Mouse (Mus musculus) MEL (cell line): ENCODE results near the gene Aldoc. TPM values are rescaled to one million over a fixed set of nuclear protein-coding genes. Genes with fewer than 3 reads are reported as not detected.

ENCODE experiments used
- DNase-seq: peaks from one replicate; pipeline ENCODE4 v3.0.0; 2011; ENCODE audit warnings: low read depth, low spot score
- H3K27ac ChIP-seq: 2 replicates; pipeline ENCODE4 v1.5.1; 2012; ENCODE audit warnings: low read depth, mild to moderate bottlenecking, control low read depth, low read length, moderate library complexity; ENCODE audit not compliant: control insufficient read depth
- H3K27me3 ChIP-seq, 2 experiments: fragments of 150-350 bp in 1 of 2; sonication (generic) in 1 of 2; 2 replicates each; pipeline ENCODE4 v1.6.1; 2012; ENCODE audit warnings: low read length in 2 of 2, mild to moderate bottlenecking in 2 of 2, improper control_type of control experiment in 1 of 2, moderate library complexity in 1 of 2; ENCODE audit not compliant: insufficient read depth in 2 of 2, control insufficient read depth in 1 of 2
- H3K36me3 ChIP-seq, 2 experiments: 2 replicates each; pipeline ENCODE4 v1.6.1; 2012 to 2014; ENCODE audit warnings: low read length in 2 of 2, improper control_type of control experiment in 1 of 2, inconsistent platforms in 1 of 2, mild to moderate bottlenecking in 1 of 2; ENCODE audit not compliant: insufficient read depth in 2 of 2, control insufficient read depth in 1 of 2
- H3K4me1 ChIP-seq, 2 experiments: fragments of 150-350 bp in 1 of 2; sonication (generic) in 1 of 2; 2 replicates each; pipeline ENCODE4 v1.6.1; 2012; ENCODE audit warnings: low read length in 2 of 2, improper control_type of control experiment in 1 of 2, mild to moderate bottlenecking in 1 of 2; ENCODE audit not compliant: insufficient read depth in 2 of 2, control insufficient read depth in 1 of 2
- H3K4me3 ChIP-seq, 2 experiments: fragments of 150-350 bp in 1 of 2; sonication (generic) in 1 of 2; 2 replicates each; pipeline ENCODE4 v1.5.1; 2012; ENCODE audit warnings: low read depth in 2 of 2, low read length in 2 of 2, mild to moderate bottlenecking in 2 of 2, moderate library complexity in 2 of 2, control low read depth in 1 of 2, improper control_type of control experiment in 1 of 2; ENCODE audit not compliant: control insufficient read depth in 1 of 2, insufficient read depth in 1 of 2
- H3K79me2 ChIP-seq: 2 replicates; pipeline ENCODE4 v1.6.1; 2012; ENCODE audit warnings: mild to moderate bottlenecking, low read length, moderate library complexity; ENCODE audit not compliant: control insufficient read depth, poor library complexity, insufficient read depth
- H3K9ac ChIP-seq: 2 replicates; pipeline ENCODE4 v1.6.1; 2012; ENCODE audit warnings: low read depth, mild to moderate bottlenecking, control low read depth, low read length, moderate library complexity; ENCODE audit not compliant: control insufficient read depth, poor library complexity, severe bottlenecking
- H3K9me3 ChIP-seq: fragments of 150-350 bp; sonication (generic); replicated peaks from 2 replicates; pipeline ENCODE4 v1.6.1; 2012; ENCODE audit warnings: mild to moderate bottlenecking, low read length, improper control_type of control experiment, moderate library complexity; ENCODE audit not compliant: insufficient read depth
- CHD1 ChIP-seq: IDR thresholded peaks from 2 replicates; pipeline ENCODE4 v1.6.1; 2012; ENCODE audit warnings: low read depth, mild to moderate bottlenecking, inconsistent platforms, low read length, improper control_type of control experiment
- CTCF ChIP-seq, 3 experiments: IDR thresholded peaks in 2 of 3; conservative IDR thresholded peaks in 1 of 3; 2 replicates each; pipeline ENCODE4 v1.5.1; 2011 to 2012; ENCODE audit warnings: low read length in 3 of 3, low read depth in 2 of 3, mild to moderate bottlenecking in 2 of 3, improper control_type of control experiment in 1 of 3, inconsistent platforms in 1 of 3, mixed read lengths in 1 of 3, moderate library complexity in 1 of 3; ENCODE audit not compliant: control insufficient read depth in 1 of 3, insufficient read depth in 1 of 3, poor library complexity in 1 of 3, severe bottlenecking in 1 of 3
- E2F4 ChIP-seq: IDR thresholded peaks from 2 replicates; pipeline ENCODE4 v1.6.1; 2011; ENCODE audit warnings: low read depth, low read length, improper control_type of control experiment, borderline replicate concordance
- ETS1 ChIP-seq: IDR thresholded peaks from 2 replicates; pipeline ENCODE4 v1.6.1; 2012; ENCODE audit warnings: low read depth, mild to moderate bottlenecking, inconsistent platforms, low read length, improper control_type of control experiment, moderate library complexity
- GABPA ChIP-seq: IDR thresholded peaks from 2 replicates; pipeline ENCODE4 v1.6.1; 2012; ENCODE audit warnings: low read depth, mild to moderate bottlenecking, inconsistent platforms, low read length, improper control_type of control experiment, moderate library complexity
- GATA1 ChIP-seq: IDR thresholded peaks from 2 replicates; pipeline ENCODE4 v1.6.1; 2011; ENCODE audit warnings: low read depth, low read length, improper control_type of control experiment
- HCFC1 ChIP-seq: IDR thresholded peaks from 2 replicates; pipeline ENCODE4 v1.6.1; 2012; ENCODE audit warnings: low read depth, mild to moderate bottlenecking, inconsistent platforms, low read length, improper control_type of control experiment, moderate library complexity
- JUND ChIP-seq: IDR thresholded peaks from 2 replicates; pipeline ENCODE4 v1.6.1; 2011; ENCODE audit warnings: low read depth, mild to moderate bottlenecking, improper control_type of control experiment, low read length
- KAT2A ChIP-seq: conservative IDR thresholded peaks from 2 replicates; pipeline ENCODE4 v1.6.1; 2012; ENCODE audit warnings: low read depth, low read length, improper control_type of control experiment, inconsistent platforms
- MAFK ChIP-seq: IDR thresholded peaks from 2 replicates; pipeline ENCODE4 v1.6.1; 2011; ENCODE audit warnings: low read depth, mild to moderate bottlenecking, low read length, improper control_type of control experiment, borderline replicate concordance
- MAX ChIP-seq: IDR thresholded peaks from 2 replicates; pipeline ENCODE4 v1.6.1; 2011; ENCODE audit warnings: low read length, improper control_type of control experiment
- MAZ ChIP-seq: IDR thresholded peaks from 2 replicates; pipeline ENCODE4 v1.6.1; 2012; ENCODE audit warnings: low read depth, mild to moderate bottlenecking, inconsistent platforms, low read length, improper control_type of control experiment
- MEF2A ChIP-seq: IDR thresholded peaks from 2 replicates; pipeline ENCODE4 v1.6.1; 2014; ENCODE audit warnings: low read depth, mild to moderate bottlenecking, inconsistent platforms, low read length, improper control_type of control experiment; ENCODE audit not compliant: poor library complexity, insufficient replicate concordance, severe bottlenecking; ENCODE audit errors: extremely low read depth
- MYB ChIP-seq: IDR thresholded peaks from 2 replicates; pipeline ENCODE4 v1.6.1; 2011; ENCODE audit warnings: mild to moderate bottlenecking, low read depth, low read length, improper control_type of control experiment
- MYC ChIP-seq: IDR thresholded peaks from 2 replicates; pipeline ENCODE4 v1.6.1; 2011; ENCODE audit warnings: low read depth, mild to moderate bottlenecking, low read length, improper control_type of control experiment, moderate library complexity
- NELFE ChIP-seq: IDR thresholded peaks from 2 replicates; pipeline ENCODE4 v1.6.1; 2011; ENCODE audit warnings: low read depth, low read length, improper control_type of control experiment
- NRF1 ChIP-seq: IDR thresholded peaks from 2 replicates; pipeline ENCODE4 v1.6.1; 2014; ENCODE audit warnings: low read depth, mild to moderate bottlenecking, inconsistent platforms, low read length, improper control_type of control experiment, moderate library complexity; ENCODE audit not compliant: poor library complexity, insufficient read depth, severe bottlenecking
- POLR2AphosphoS2 ChIP-seq: IDR thresholded peaks from 2 replicates; pipeline ENCODE4 v1.6.1; 2011; ENCODE audit warnings: low read length, improper control_type of control experiment
- POLR2AphosphoS5 ChIP-seq: IDR thresholded peaks from 2 replicates; pipeline ENCODE4 v1.6.1; 2012; ENCODE audit warnings: low read depth, borderline replicate concordance, mild to moderate bottlenecking, inconsistent platforms, low read length, moderate library complexity, mixed read lengths
- RAD21 ChIP-seq: IDR thresholded peaks from 2 replicates; pipeline ENCODE4 v1.6.1; 2011; ENCODE audit warnings: mild to moderate bottlenecking, low read depth, low read length, improper control_type of control experiment
- RCOR1 ChIP-seq: IDR thresholded peaks from 2 replicates; pipeline ENCODE4 v1.6.1; 2012; ENCODE audit warnings: low read depth, mild to moderate bottlenecking, inconsistent platforms, low read length, improper control_type of control experiment
- TBP ChIP-seq: IDR thresholded peaks from 2 replicates; pipeline ENCODE4 v1.8.0; 2011; ENCODE audit warnings: low read depth, low read length, improper control_type of control experiment
- UBTF ChIP-seq: IDR thresholded peaks from 2 replicates; pipeline ENCODE4 v1.6.1; 2012; ENCODE audit warnings: low read depth, mild to moderate bottlenecking, inconsistent platforms, low read length, improper control_type of control experiment, moderate library complexity, borderline replicate concordance; ENCODE audit not compliant: insufficient read depth
- USF1 ChIP-seq: IDR thresholded peaks from 2 replicates; pipeline ENCODE4 v1.6.1; 2014; ENCODE audit warnings: low read depth, mild to moderate bottlenecking, inconsistent platforms, low read length, improper control_type of control experiment, moderate library complexity
- USF2 ChIP-seq, 2 experiments: IDR thresholded peaks; 2 replicates each; pipeline ENCODE4 v1.6.1; 2011 to 2012; ENCODE audit warnings: improper control_type of control experiment in 2 of 2, low read length in 2 of 2, borderline replicate concordance in 1 of 2, inconsistent platforms in 1 of 2, low read depth in 1 of 2, mild to moderate bottlenecking in 1 of 2; ENCODE audit not compliant: insufficient read depth in 1 of 2
- ZKSCAN1 ChIP-seq: IDR thresholded peaks from 2 replicates; pipeline ENCODE4 v1.6.1; 2012; ENCODE audit warnings: low read depth, mild to moderate bottlenecking, inconsistent platforms, low read length, improper control_type of control experiment, moderate library complexity
- ZMIZ1 ChIP-seq: IDR thresholded peaks from 2 replicates; pipeline ENCODE4 v1.6.1; 2012; ENCODE audit warnings: low read depth, mild to moderate bottlenecking, inconsistent platforms, low read length, improper control_type of control experiment, moderate library complexity
- polyA plus RNA-seq, 2 experiments: library from polyadenylated mRNA; stranded (reverse) in 1 of 2; unstranded in 1 of 2; fragments of >175 nt in 1 of 2; fragments of >200 nt in 1 of 2; gene quantifications; 2 replicates each; pipeline versions ENCODE4 v1.2.1 to v1.2.4; 2012; ENCODE audit warnings: low replicate concordance in 2 of 2, low read depth in 1 of 2; ENCODE audit not compliant: insufficient read length in 2 of 2, insufficient read depth in 1 of 2, missing spikeins in 1 of 2
- total RNA-seq: library from RNA; depleted of rRNA; stranded (reverse); fragments of 300-350 nt; gene quantifications from 2 replicates; pipeline ENCODE4 v1.2.3, GENCODE M21; 2012

The Aldoc gene
- total and polyA plus RNA-seq, 3 experiments = 3.0 to 8.1 TPM; not detected in 1

DNA sequence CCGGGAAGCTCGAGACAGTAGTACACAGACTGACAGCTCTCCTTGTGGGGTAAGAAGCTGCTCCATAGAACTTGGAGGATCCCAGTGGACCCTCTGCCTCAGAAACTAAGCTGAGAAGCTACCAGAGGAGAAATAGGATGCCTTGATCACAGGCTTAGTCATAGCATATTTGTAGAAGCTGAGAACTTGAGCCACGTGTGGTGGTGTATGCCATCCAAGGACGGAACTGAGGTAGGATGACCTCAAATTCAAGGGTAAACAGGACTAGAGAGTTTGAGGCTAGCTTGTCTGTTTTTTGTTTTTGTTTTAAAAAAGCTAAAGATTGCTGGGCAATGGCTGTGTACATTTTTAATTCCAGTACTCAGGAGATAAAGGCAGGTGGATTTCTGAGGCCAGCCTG is 17.5 kb upstream of the Aldoc start:
- H3K9ac ChIP-seq = 0 out of 2 replicates have a peak overlapping the region, but pooled peaks have one; percentile 2
- no peak for DNase-seq
- H3K27ac ChIP-seq = no peak overlapping the region
- no peak overlapping the region for H3K4me3 ChIP-seq
- H3K4me1 ChIP-seq = peaks cover 16 to 17% of the 10 kb centered on the region in 2 experiments; a peak in 3 of 4 replicates
- no peak for TF ChIP-seq POLR2AphosphoS2
- TF ChIP-seq ETS1 = no peak
- no peak for TF ChIP-seq MYB
- TF ChIP-seq MEF2A = no peak
- no peak for TF ChIP-seq POLR2AphosphoS5
- no peak for TF ChIP-seq USF1
- TF ChIP-seq JUND = no peak
- no peak for TF ChIP-seq MAFK
- TF ChIP-seq CTCF (IDR thresholded peaks at IDR 0.05 in 2 of 3, conservative IDR thresholded peaks at IDR 0.05 in 1 of 3; ENCODE audit: control insufficient read depth in 1 of 3, insufficient read depth in 1 of 3, low read depth in 2 of 3, low read length in 3 of 3, poor library complexity in 1 of 3, severe bottlenecking in 1 of 3) = no peak
- no peak for TF ChIP-seq HCFC1
- TF ChIP-seq CHD1 = no peak
- TF ChIP-seq MAX = no peak
- TF ChIP-seq MYC = no peak
- no peak for TF ChIP-seq ZKSCAN1
- no peak for TF ChIP-seq MAZ
- no peak for TF ChIP-seq GATA1
- TF ChIP-seq RCOR1 = no peak
- no peak for TF ChIP-seq GABPA
- TF ChIP-seq RAD21 = no peak
- TF ChIP-seq TBP = no peak
- TF ChIP-seq, all 39 proteins: peak for 0
- Histone ChIP-seq H3K79me2 (peaks cover 41% of the 10 kb centered on the region), H3K36me3 (peaks cover 45 to 49% of the 10 kb centered on the region in 2 experiments), H3K27me3 (no peaks in the 10 kb centered on the region), H3K9me3 (no peaks in the 10 kb centered on the region)

DNA sequence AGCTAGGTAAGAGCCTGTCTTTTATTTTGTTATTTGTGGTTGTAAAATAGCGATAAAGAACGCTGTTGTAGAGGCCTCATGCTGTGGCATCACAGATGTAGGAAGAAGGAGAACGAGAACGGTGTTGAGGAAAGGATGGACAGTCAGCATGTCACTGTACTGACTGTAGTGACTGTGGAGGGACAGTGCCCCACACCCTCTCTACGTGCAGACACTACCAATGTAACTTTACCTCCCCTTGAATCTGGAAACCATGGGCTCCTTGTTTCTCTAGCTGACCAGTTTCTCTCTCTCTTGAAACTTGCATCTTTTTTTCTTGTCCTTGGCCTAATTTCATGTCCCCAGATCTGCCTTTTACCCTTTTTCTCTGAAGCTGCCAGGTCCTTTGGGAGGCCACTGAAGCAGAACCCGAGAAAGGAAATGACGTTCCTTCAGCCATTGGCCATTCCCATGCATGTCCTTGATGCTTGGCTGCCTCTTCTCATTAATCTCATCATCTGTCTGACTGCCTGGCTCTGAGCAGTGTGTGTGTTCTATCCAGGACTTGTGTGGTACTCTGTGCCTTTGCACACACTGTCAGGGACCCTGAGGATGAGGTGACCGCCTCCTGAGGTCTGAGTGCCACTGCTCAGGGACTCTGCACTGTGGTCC is 11.8 kb upstream of the Aldoc start:
- Histone ChIP-seq H3K27me3 (no peaks in the 10 kb centered on the region), H3K27ac (no peak overlapping the region), H3K9me3 (no peaks in the 10 kb centered on the region), H3K4me1 (peaks cover 4 to 10% of the 10 kb centered on the region in 2 experiments; a peak in 2 of 4 replicates), H3K36me3 (peaks cover 13 to 64% of the 10 kb centered on the region in 2 experiments), H3K9ac (no peak overlapping the region), H3K79me2 (peaks cover 9% of the 10 kb centered on the region), H3K4me3 (no peak overlapping the region)
- no peak for TF ChIP-seq MAFK
- no peak for TF ChIP-seq ZKSCAN1
- TF ChIP-seq POLR2AphosphoS5 = no peak
- TF ChIP-seq MYB = no peak
- TF ChIP-seq NRF1 = no peak
- TF ChIP-seq ZMIZ1 = no peak
- no peak for TF ChIP-seq USF2 (IDR thresholded peaks at IDR 0.05; ENCODE audit: borderline replicate concordance in 1 of 2, insufficient read depth in 1 of 2, low read depth in 1 of 2, low read length in 2 of 2)
- TF ChIP-seq CTCF (IDR thresholded peaks at IDR 0.05 in 2 of 3, conservative IDR thresholded peaks at IDR 0.05 in 1 of 3; ENCODE audit: control insufficient read depth in 1 of 3, insufficient read depth in 1 of 3, low read depth in 2 of 3, low read length in 3 of 3, poor library complexity in 1 of 3, severe bottlenecking in 1 of 3) = no peak
- TF ChIP-seq ETS1 = no peak
- no peak for TF ChIP-seq UBTF
- TF ChIP-seq E2F4 = no peak
- no peak for TF ChIP-seq NELFE
- TF ChIP-seq USF1 = no peak
- TF ChIP-seq KAT2A = no peak
- TF ChIP-seq MYC = no peak
- no peak for TF ChIP-seq MAZ
- DNase-seq = no peak
